Mouse (Mus musculus) neural tube, embryonic 12.5 days (tissue): Measurements from ENCODE around the gene Zfp772. TPM values are rescaled to one million over a fixed set of nuclear protein-coding genes. Genes with fewer than 3 reads are reported as not detected.
"Not testable (repeated sequence)": the region's sequence is repeated elsewhere in the genome, so short reads cannot be mapped to it uniquely, and the experiment has no call there.

Experiments used
- ATAC-seq: fragments of 200-750 bp; cut with Nextera tagmentation; 2 replicates; pipeline ENCODE4 v1.8.0; 2017; ENCODE audit warnings: low read depth, mild to moderate bottlenecking, moderate TSS enrichment, moderate library complexity; ENCODE audit not compliant: low FRiP score
- H3K27ac ChIP-seq: fragments of 300-500 bp; sonication (generic); 2 replicates; pipeline ENCODE4 v1.5.1; 2016
- H3K27me3 ChIP-seq: fragments of 300-500 bp; sonication (generic); replicated peaks from 2 replicates; pipeline ENCODE4 v1.6.1; 2016; ENCODE audit warnings: mild to moderate bottlenecking
- H3K36me3 ChIP-seq: fragments of 300-500 bp; sonication (generic); 2 replicates; pipeline ENCODE4 v1.6.1; 2016; ENCODE audit warnings: mild to moderate bottlenecking
- H3K4me1 ChIP-seq: fragments of 300-500 bp; sonication (generic); 2 replicates; pipeline ENCODE4 v1.6.1; 2016
- H3K4me2 ChIP-seq: fragments of 300-500 bp; sonication (generic); replicated peaks from 2 replicates; pipeline ENCODE4 v1.6.1; 2016; ENCODE audit warnings: mild to moderate bottlenecking
- H3K4me3 ChIP-seq: fragments of 300-500 bp; sonication (generic); 2 replicates; pipeline ENCODE4 v1.5.1; 2016
- H3K9ac ChIP-seq: fragments of 300-500 bp; sonication (generic); 2 replicates; pipeline ENCODE4 v1.6.1; 2016; ENCODE audit warnings: mild to moderate bottlenecking
- H3K9me3 ChIP-seq: fragments of 300-500 bp; sonication (generic); 2 replicates; pipeline ENCODE4 v1.6.1; 2016; ENCODE audit warnings: mild to moderate bottlenecking
- WGBS: fragments of 180-500 bp; shearing (Covaris S2); methylation state at CpG from one replicate; pipeline ENCODE4 v1.1.7; 2016; 5-methylcytosine and 5-hydroxymethylcytosine counted together
- polyA plus RNA-seq: library from polyadenylated mRNA; unstranded; fragments of >200 nt; fragmentation: Nextera tagmentation; extraction: Ambion mirVana; gene quantifications from 2 replicates; pipeline ENCODE4 v1.2.1, GENCODE M21; 2016

Gene Zfp772
- 8.9 and 9.0 TPM in 2 replicates for polyA plus RNA-seq

GRCm38 (mm10) chr7:7209313-7210151, at the start of gene Zfp772:
TSS of gene Zfp772 (minus strand) at chr7:7209998.
- Histone ChIP-seq H3K4me3 (peak within 1 kb of the TSS; percentile 42), H3K36me3 (peaks cover 11% of the 10 kb centered on the region), H3K4me2 (peak within 1 kb of the TSS; percentile 66), H3K9ac (peak within 1 kb of the TSS; percentile 52)
- not testable (repeated sequence) for H3K9me3 ChIP-seq, H3K27ac ChIP-seq, H3K4me1 ChIP-seq, H3K27me3 ChIP-seq, ATAC-seq
- 3% methylated on average over 24 of the region's 24 CpGs for WGBS

GRCm38 (mm10) chr7:7247228-7247627, 37.4 kb upstream of the Zfp772 start, which contains the start of gene Vmn2r29:
TSS of gene Vmn2r29 (minus strand) at chr7:7247328.
- no CpG with 5 or more reads among the region's 1 CpGs for WGBS
- not testable (repeated sequence) for H3K9ac ChIP-seq, H3K4me3 ChIP-seq, H3K4me1 ChIP-seq, ATAC-seq, H3K36me3 ChIP-seq, H3K9me3 ChIP-seq, H3K27me3 ChIP-seq, H3K27ac ChIP-seq, H3K4me2 ChIP-seq

- Histone ChIP-seq H3K9me3 (no peaks in the 10 kb centered on the region), H3K36me3 (no peaks in the 10 kb centered on the region; the same call in 1 of the 2 replicates), H3K27me3 (no peaks in the 10 kb centered on the region), H3K27ac (no peak overlapping the region), H3K4me1 (no peaks in the 10 kb centered on the region), H3K4me2 (peak overlapping the region; percentile 53), H3K9ac (no peak overlapping the region), H3K4me3 (peak overlapping the region; percentile 45)
- WGBS: 12% methylated on average over 18 of the region's 18 CpGs
- ATAC-seq: peak; percentile 97
These were observed 21.4 kb downstream of the Zfp772 start for GRCm38 (mm10) chr7:7188191-7188942.

GRCm38 (mm10) chr7:7187417-7188190, 22.2 kb downstream of the Zfp772 start:
- Histone ChIP-seq H3K4me2 (peak overlapping the region; percentile 53), H3K4me1 (no peaks in the 10 kb centered on the region), H3K27me3 (no peaks in the 10 kb centered on the region), H3K36me3 (peaks cover 7% of the 10 kb centered on the region), H3K9me3 (no peaks in the 10 kb centered on the region), H3K4me3 (peak overlapping the region; percentile 45), H3K9ac (no peak overlapping the region), H3K27ac (no peak overlapping the region)
- peak; percentile 70 for ATAC-seq
- 41% methylated on average over 13 of the region's 13 CpGs for WGBS

GRCm38 (mm10) chr7:7185897-7186296, 23.9 kb downstream of the Zfp772 start:
- no peaks in the 10 kb centered on the region for H3K4me1 ChIP-seq
- H3K4me2 ChIP-seq: no peak overlapping the region
- no peak overlapping the region for H3K27ac ChIP-seq
- H3K36me3 ChIP-seq: peaks cover 24% of the 10 kb centered on the region
- no peaks in the 10 kb centered on the region for H3K9me3 ChIP-seq
- 92% methylated on average over 1 of the region's 1 CpGs for WGBS
- no peak overlapping the region for H3K9ac ChIP-seq
- no peaks in the 10 kb centered on the region for H3K27me3 ChIP-seq
- no peak overlapping the region for H3K4me3 ChIP-seq
- no peak for ATAC-seq

- WGBS: 3% methylated on average over 26 of the region's 26 CpGs
- H3K27ac ChIP-seq: no peak within 1 kb of the TSS
- peak within 1 kb of the TSS; percentile 65 for H3K4me3 ChIP-seq
- H3K4me1 ChIP-seq: peaks cover 6% of the 10 kb centered on the region; the same call in 1 of the 2 replicates
- H3K4me2 ChIP-seq: peak within 1 kb of the TSS; percentile 69
- no peaks in the 10 kb centered on the region for H3K9me3 ChIP-seq
- no peaks in the 10 kb centered on the region for H3K27me3 ChIP-seq
- peak within 1 kb of the TSS; percentile 64 for H3K9ac ChIP-seq
- 0 out of 2 replicates have a peak, but pooled peaks cover 6% of the 10 kb centered on the region for H3K36me3 ChIP-seq
- peak; percentile 97 for ATAC-seq
These were observed 38.3 kb downstream of the Zfp772 start, which contains the start of gene Zfp418 for GRCm38 (mm10) chr7:7171227-7172147. TSS of gene Zfp418 (plus strand) at chr7:7171330.

Other genes with a start within 250 kb of the Zfp772 start
- 0.37 TPM in 1 of 2 replicates, not detected in the other for gene Aurkc, start 214.7 kb downstream of the Zfp772 start, polyA plus RNA-seq
- 16.9 and 18.8 TPM in 2 replicates for gene Zfp954, start 88.5 kb downstream of the Zfp772 start, polyA plus RNA-seq
- 11.1 and 11.6 TPM in 2 replicates for gene Zfp773, start 73.2 kb downstream of the Zfp772 start, polyA plus RNA-seq
- 2.6 and 2.8 TPM in 2 replicates for gene Zfp418, start 38.7 kb downstream of the Zfp772 start, polyA plus RNA-seq
- gene Vmn2r29, start 37.3 kb upstream of the Zfp772 start, polyA plus RNA-seq: 0.43 and 0.83 TPM in 2 replicates
- 2.5 and 3.5 TPM in 2 replicates for gene Gm45844, start 68.3 kb upstream of the Zfp772 start, polyA plus RNA-seq
- gene Clcn4, start 90.9 kb upstream of the Zfp772 start, polyA plus RNA-seq: 107 and 108 TPM in 2 replicates
- gene Vmn2r30, start 127.6 kb upstream of the Zfp772 start, polyA plus RNA-seq: not detected in 2 replicates
- not detected in 2 replicates for gene Gm45783, start 164.6 kb upstream of the Zfp772 start, polyA plus RNA-seq
- gene Vmn2r31, start 189.7 kb upstream of the Zfp772 start, polyA plus RNA-seq: not detected in 2 replicates